Mouse (Mus musculus): ENCODE measurements around the gene Frmd6. TPM values are rescaled to one million over a fixed set of nuclear protein-coding genes. Genes with fewer than 3 reads are reported as not detected.

Frmd6 gene
- polyA plus RNA-seq, 1 experiment from 2014 or later: 68.9 TPM

GRCm38 (mm10) chr12:70827187-70827900 is 2.0 kb downstream of the Frmd6 start:
- Histone ChIP-seq H3K27me3 (ENCODE audit: control insufficient read depth, insufficient read depth, low read length) (no peaks in the 10 kb centered on the region), H3K9me3 (replicated peaks; ENCODE audit: control insufficient read depth, low read length) (no peaks in the 10 kb centered on the region), H3K9ac (replicated peaks; ENCODE audit: low read length) (peak overlapping the region; percentile 37), H3K27ac (replicated peaks; ENCODE audit: low read depth, low read length) (peak overlapping the region; percentile 53), H3K4me2 (ENCODE audit: low read depth, low read length) (peak overlapping the region; percentile 61), H3K4me3 (ENCODE audit: low read depth, low read length) (peak overlapping the region; percentile 75), H3K36me3 (replicated peaks; ENCODE audit: control insufficient read depth, insufficient read depth, low read depth, low read length) (no peaks in the 10 kb centered on the region), H3K4me1 (ENCODE audit: control insufficient read depth, insufficient read depth, low read length) (no peaks in the 10 kb centered on the region; the same call in 1 of the 2 replicates)
- no peak for ATAC-seq (replicated peaks; ENCODE audit: insufficient number of reproducible peaks, low FRiP score, low TSS enrichment, low read depth)
- peak; percentile 77 for DNase-seq (ENCODE audit: low spot score)
- 9% methylated on average over 9 of the region's 9 CpGs for WGBS

- Histone ChIP-seq H3K4me1 (ENCODE audit: control insufficient read depth, insufficient read depth, low read length) (no peaks in the 10 kb centered on the region; the same call in 1 of the 2 replicates), H3K27ac (replicated peaks; ENCODE audit: low read depth, low read length) (no peak overlapping the region; the same call in 1 of the 2 replicates)
Observed at GRCm38 (mm10) chr12:70827901-70828271, 2.6 kb downstream of the Frmd6 start.

GRCm38 (mm10) chr12:70830982-70831566 is 5.8 kb downstream of the Frmd6 start:
- DNase-seq (ENCODE audit: low spot score): no peak
- Histone ChIP-seq H3K36me3 (replicated peaks; ENCODE audit: control insufficient read depth, insufficient read depth, low read depth, low read length) (no peaks in the 10 kb centered on the region), H3K9me3 (replicated peaks; ENCODE audit: control insufficient read depth, low read length) (no peaks in the 10 kb centered on the region), H3K27me3 (ENCODE audit: control insufficient read depth, insufficient read depth, low read length) (no peaks in the 10 kb centered on the region), H3K4me1 (ENCODE audit: control insufficient read depth, insufficient read depth, low read length) (no peaks in the 10 kb centered on the region; the same call in 1 of the 2 replicates), H3K4me2 (ENCODE audit: low read depth, low read length) (no peak overlapping the region), H3K4me3 (ENCODE audit: low read depth, low read length) (no peak overlapping the region), H3K27ac (replicated peaks; ENCODE audit: low read depth, low read length) (no peak overlapping the region), H3K9ac (replicated peaks; ENCODE audit: low read length) (no peak overlapping the region)
- no peak for ATAC-seq (replicated peaks; ENCODE audit: insufficient number of reproducible peaks, low FRiP score, low TSS enrichment, low read depth)
- WGBS: 65% methylated on average over 9 of the region's 9 CpGs

More at GRCm38 (mm10) chr12:70827901-70828271, 2.6 kb downstream of the Frmd6 start:
- Histone ChIP-seq H3K4me3 (ENCODE audit: low read depth, low read length) (no peak overlapping the region), H3K27me3 (ENCODE audit: control insufficient read depth, insufficient read depth, low read length) (no peaks in the 10 kb centered on the region), H3K36me3 (replicated peaks; ENCODE audit: control insufficient read depth, insufficient read depth, low read depth, low read length) (no peaks in the 10 kb centered on the region), H3K9me3 (replicated peaks; ENCODE audit: control insufficient read depth, low read length) (no peaks in the 10 kb centered on the region), H3K9ac (replicated peaks; ENCODE audit: low read length) (no peak overlapping the region), H3K4me2 (ENCODE audit: low read depth, low read length) (no peak overlapping the region)
- ATAC-seq (replicated peaks; ENCODE audit: insufficient number of reproducible peaks, low FRiP score, low TSS enrichment, low read depth) (no peak), DNase-seq (ENCODE audit: low spot score) (peak; percentile 83)
- 19% methylated on average over 4 of the region's 4 CpGs for WGBS

- H3K9ac ChIP-seq (replicated peaks; ENCODE audit: low read length): no peak overlapping the region
- 64% methylated on average over 4 of the region's 4 CpGs for WGBS
- no peak overlapping the region for H3K4me2 ChIP-seq (ENCODE audit: low read depth, low read length)
- DNase-seq (ENCODE audit: low spot score) (no peak), ATAC-seq (replicated peaks; ENCODE audit: insufficient number of reproducible peaks, low FRiP score, low TSS enrichment, low read depth) (no peak)
- no peak overlapping the region for H3K27ac ChIP-seq (replicated peaks; ENCODE audit: low read depth, low read length)
- no peaks in the 10 kb centered on the region; the same call in 1 of the 2 replicates for H3K4me1 ChIP-seq (ENCODE audit: control insufficient read depth, insufficient read depth, low read length)
- H3K27me3 ChIP-seq (ENCODE audit: control insufficient read depth, insufficient read depth, low read length): no peaks in the 10 kb centered on the region
- no peak overlapping the region for H3K4me3 ChIP-seq (ENCODE audit: low read depth, low read length)
- no peaks in the 10 kb centered on the region for H3K9me3 ChIP-seq (replicated peaks; ENCODE audit: control insufficient read depth, low read length)
- H3K36me3 ChIP-seq (replicated peaks; ENCODE audit: control insufficient read depth, insufficient read depth, low read depth, low read length): no peaks in the 10 kb centered on the region
Observed at GRCm38 (mm10) chr12:70832216-70832998, 7.1 kb downstream of the Frmd6 start.

GRCm38 (mm10) chr12:70833050-70833449 is 7.7 kb downstream of the Frmd6 start:
- DNase-seq (ENCODE audit: low spot score) (no peak), ATAC-seq (replicated peaks; ENCODE audit: insufficient number of reproducible peaks, low FRiP score, low TSS enrichment, low read depth) (no peak)
- Histone ChIP-seq H3K27ac (replicated peaks; ENCODE audit: low read depth, low read length) (no peak overlapping the region), H3K4me3 (ENCODE audit: low read depth, low read length) (no peak overlapping the region), H3K4me1 (ENCODE audit: control insufficient read depth, insufficient read depth, low read length) (no peaks in the 10 kb centered on the region; the same call in 1 of the 2 replicates), H3K36me3 (replicated peaks; ENCODE audit: control insufficient read depth, insufficient read depth, low read depth, low read length) (no peaks in the 10 kb centered on the region), H3K27me3 (ENCODE audit: control insufficient read depth, insufficient read depth, low read length) (no peaks in the 10 kb centered on the region), H3K9me3 (replicated peaks; ENCODE audit: control insufficient read depth, low read length) (no peaks in the 10 kb centered on the region), H3K4me2 (ENCODE audit: low read depth, low read length) (no peak overlapping the region), H3K9ac (replicated peaks; ENCODE audit: low read length) (no peak overlapping the region)
- WGBS: 95% methylated on average over 3 of the region's 3 CpGs

GRCm38 (mm10) chr12:70834043-70834442 is 8.7 kb downstream of the Frmd6 start:
- WGBS: 87% methylated on average over 4 of the region's 4 CpGs
- Histone ChIP-seq H3K4me3 (ENCODE audit: low read depth, low read length) (no peak overlapping the region), H3K9me3 (replicated peaks; ENCODE audit: control insufficient read depth, low read length) (no peaks in the 10 kb centered on the region), H3K9ac (replicated peaks; ENCODE audit: low read length) (no peak overlapping the region), H3K27ac (replicated peaks; ENCODE audit: low read depth, low read length) (no peak overlapping the region), H3K36me3 (replicated peaks; ENCODE audit: control insufficient read depth, insufficient read depth, low read depth, low read length) (no peaks in the 10 kb centered on the region), H3K4me2 (ENCODE audit: low read depth, low read length) (no peak overlapping the region), H3K4me1 (ENCODE audit: control insufficient read depth, insufficient read depth, low read length) (no peaks in the 10 kb centered on the region; the same call in 1 of the 2 replicates), H3K27me3 (ENCODE audit: control insufficient read depth, insufficient read depth, low read length) (no peaks in the 10 kb centered on the region)
- ATAC-seq (replicated peaks; ENCODE audit: insufficient number of reproducible peaks, low FRiP score, low TSS enrichment, low read depth) (no peak), DNase-seq (ENCODE audit: low spot score) (no peak)

GRCm38 (mm10) chr12:70835004-70835403 is 9.7 kb downstream of the Frmd6 start:
- Histone ChIP-seq H3K4me2 (ENCODE audit: low read depth, low read length) (no peak overlapping the region), H3K9ac (replicated peaks; ENCODE audit: low read length) (no peak overlapping the region), H3K27ac (replicated peaks; ENCODE audit: low read depth, low read length) (no peak overlapping the region), H3K36me3 (replicated peaks; ENCODE audit: control insufficient read depth, insufficient read depth, low read depth, low read length) (no peaks in the 10 kb centered on the region), H3K4me1 (ENCODE audit: control insufficient read depth, insufficient read depth, low read length) (no peaks in the 10 kb centered on the region; the same call in 1 of the 2 replicates), H3K9me3 (replicated peaks; ENCODE audit: control insufficient read depth, low read length) (no peaks in the 10 kb centered on the region), H3K27me3 (ENCODE audit: control insufficient read depth, insufficient read depth, low read length) (no peaks in the 10 kb centered on the region), H3K4me3 (ENCODE audit: low read depth, low read length) (no peak overlapping the region)
- ATAC-seq (replicated peaks; ENCODE audit: insufficient number of reproducible peaks, low FRiP score, low TSS enrichment, low read depth) (no peak), DNase-seq (ENCODE audit: low spot score) (no peak)
- WGBS: 78% methylated on average over 5 of the region's 5 CpGs

All from embryonic facial prominence, embryonic 11.5 days (tissue).